Mouse (Mus musculus) lung, adult 2 months (tissue): ENCODE results near the gene Slc35d2.

Experiments used
- CTCF ChIP-seq: fragments of 200-500 bp; IDR thresholded peaks from 2 replicates; pipeline ENCODE4 v1.5.1; 2011; ENCODE audit warnings: mild to moderate bottlenecking, low read length, control low read depth; ENCODE audit not compliant: insufficient read depth
- POLR2A ChIP-seq: fragments of 200-500 bp; IDR thresholded peaks from 2 replicates; pipeline ENCODE4 v1.6.1; 2011; ENCODE audit warnings: low read depth, mild to moderate bottlenecking, control low read depth, low read length, borderline replicate concordance; ENCODE audit errors: extremely low read depth

DNA sequence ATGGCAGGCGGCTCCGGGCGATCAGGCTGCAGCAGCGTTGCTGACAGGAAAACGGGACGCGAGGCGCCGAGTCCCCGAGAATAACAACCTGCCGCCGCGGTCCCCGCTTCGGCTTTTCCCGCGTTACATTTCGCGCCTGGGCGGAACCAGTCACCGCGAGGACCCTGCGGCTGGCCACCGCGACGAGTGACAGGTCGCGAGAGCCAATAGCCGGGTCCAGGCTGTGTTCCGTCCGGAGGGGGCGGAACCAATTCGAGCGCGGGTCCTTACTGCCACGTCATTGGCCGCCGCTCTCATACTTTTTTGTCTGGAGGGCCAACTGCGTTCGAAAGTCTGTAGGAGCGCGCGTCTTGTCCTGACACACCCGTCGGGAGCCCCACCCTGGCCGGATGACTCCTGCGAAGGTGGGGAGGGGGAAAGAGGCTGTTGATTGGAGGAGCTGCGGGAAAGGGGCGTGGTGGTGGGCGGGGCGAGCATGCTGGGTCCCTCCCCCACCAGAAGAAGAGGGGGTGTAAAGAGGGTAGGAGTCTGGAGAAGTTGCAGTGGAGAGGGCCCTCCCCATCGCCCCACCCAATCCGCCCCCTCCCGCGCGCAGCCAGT is 24.0 kb upstream of the Slc35d2 start, which contains the start of gene Zfp367:
- TF ChIP-seq CTCF (no peak), POLR2A (no peak)
